Mouse (Mus musculus) midbrain, embryonic 16.5 days (tissue): ENCODE results near the gene Ntn1. TPM values are rescaled to one million over a fixed set of nuclear protein-coding genes. Genes with fewer than 3 reads are reported as not detected.
A peak's percentile ranks its signal among the peaks of the same experiment; 100 is the strongest.

Experiments used
- ATAC-seq: fragments of 200-750 bp; cut with Nextera tagmentation; 2 replicates; pipeline ENCODE4 v1.8.0; 2017; ENCODE audit warnings: moderate TSS enrichment
- H3K27ac ChIP-seq: fragments of 300-500 bp; sonication (generic); 2 replicates; pipeline ENCODE4 v1.5.1; 2014; ENCODE audit warnings: mild to moderate bottlenecking, low read length, mixed read lengths
- H3K27me3 ChIP-seq: fragments of 300-500 bp; sonication (generic); 2 replicates; pipeline ENCODE4 v1.6.1; 2014; ENCODE audit warnings: low read depth, low read length, mixed read lengths; ENCODE audit not compliant: control insufficient read depth, insufficient read depth
- H3K36me3 ChIP-seq: fragments of 300-500 bp; sonication (generic); 2 replicates; pipeline ENCODE4 v1.6.1; 2014; ENCODE audit warnings: mild to moderate bottlenecking, low read length, moderate library complexity, mixed read lengths; ENCODE audit not compliant: control insufficient read depth, insufficient read depth
- H3K4me1 ChIP-seq: fragments of 300-500 bp; sonication (generic); 2 replicates; pipeline ENCODE4 v1.6.1; 2014; ENCODE audit warnings: mild to moderate bottlenecking, low read length, mixed read lengths; ENCODE audit not compliant: control insufficient read depth, insufficient read depth
- H3K4me2 ChIP-seq: fragments of 300-500 bp; sonication (generic); 2 replicates; pipeline ENCODE4 v1.6.1; 2014; ENCODE audit warnings: mild to moderate bottlenecking, low read length, mixed read lengths
- H3K4me3 ChIP-seq: fragments of 300-500 bp; sonication (generic); 2 replicates; pipeline ENCODE4 v1.5.1; 2014; ENCODE audit warnings: low read depth, mild to moderate bottlenecking, low read length, moderate library complexity, mixed read lengths
- H3K9ac ChIP-seq: fragments of 300-500 bp; sonication (generic); 2 replicates; pipeline ENCODE4 v1.6.1; 2014; ENCODE audit warnings: low read depth, low read length, mixed read lengths
- H3K9me3 ChIP-seq: fragments of 300-500 bp; sonication (generic); replicated peaks from 2 replicates; pipeline ENCODE4 v1.6.1; 2014; ENCODE audit warnings: mild to moderate bottlenecking, low read length, mixed read lengths; ENCODE audit not compliant: control insufficient read depth, poor library complexity, severe bottlenecking
- WGBS: fragments of 180-500 bp; shearing (Covaris S2); extraction: QIAGEN DNeasy Blood & Tissue Kit; methylation state at CpG from one replicate; pipeline ENCODE4 v1.1.7; 2014; 5-methylcytosine and 5-hydroxymethylcytosine counted together
- polyA plus RNA-seq: library from polyadenylated mRNA; unstranded; fragments of >200 nt; fragmentation: Nextera tagmentation; extraction: Ambion mirVana; gene quantifications from 2 replicates; pipeline ENCODE4 v1.2.1, GENCODE M21; 2015

The Ntn1 gene
- polyA plus RNA-seq, 1 experiment from 2014 or later = 15.8 TPM

DNA sequence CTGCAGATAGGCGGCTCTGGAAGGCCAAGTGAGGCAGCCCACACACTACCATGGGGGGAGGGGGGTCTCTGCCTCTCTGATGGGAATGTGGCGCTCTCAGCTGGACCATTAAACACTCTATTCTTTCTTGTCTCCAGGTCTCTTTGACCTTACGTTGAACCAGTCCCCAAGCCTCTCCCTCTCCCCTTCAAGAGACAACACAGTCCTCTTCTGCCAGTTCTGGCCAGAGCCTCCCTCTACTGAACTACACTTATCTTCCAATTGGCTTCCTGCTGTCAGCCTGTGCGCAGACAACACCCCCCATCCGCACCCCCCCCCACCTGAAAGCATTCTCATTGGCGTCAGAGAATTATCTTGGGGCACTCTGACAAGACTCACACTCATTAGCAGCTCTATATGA lies 48.4 kb downstream of the Ntn1 start:
- H3K27ac ChIP-seq = no peak overlapping the region
- no peak for ATAC-seq
- H3K4me1 ChIP-seq = no peaks in the 10 kb centered on the region
- H3K4me2 ChIP-seq = no peak overlapping the region
- no peak overlapping the region for H3K9ac ChIP-seq
- WGBS = 72% methylated on average over 6 of the region's 6 CpGs
- H3K36me3 ChIP-seq = no peaks in the 10 kb centered on the region
- no peaks in the 10 kb centered on the region for H3K9me3 ChIP-seq
- H3K4me3 ChIP-seq = no peak overlapping the region
- no peaks in the 10 kb centered on the region for H3K27me3 ChIP-seq

DNA sequence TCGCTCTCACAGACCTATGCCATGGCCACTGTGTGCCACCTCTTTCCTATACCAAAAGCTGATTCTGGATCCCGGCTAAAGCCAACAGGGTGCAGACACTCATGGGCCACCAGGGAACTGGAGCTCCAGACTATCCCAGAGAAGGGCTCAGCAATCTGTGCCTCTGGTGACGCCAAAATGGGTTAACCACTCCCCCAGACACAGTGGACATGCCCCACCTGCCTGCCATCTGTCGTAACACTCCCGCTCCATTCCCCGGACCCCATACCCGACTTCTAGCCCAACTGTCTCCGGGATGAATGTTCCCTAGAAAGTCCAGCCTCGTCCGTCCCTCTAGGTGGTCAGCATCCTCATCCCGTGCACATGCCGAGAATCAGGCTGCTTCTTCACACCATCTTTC lies 51.8 kb downstream of the Ntn1 start:
- Histone ChIP-seq H3K27ac (no peak overlapping the region), H3K27me3 (no peaks in the 10 kb centered on the region), H3K9ac (no peak overlapping the region), H3K4me1 (no peaks in the 10 kb centered on the region), H3K36me3 (no peaks in the 10 kb centered on the region), H3K4me2 (no peak overlapping the region), H3K9me3 (no peaks in the 10 kb centered on the region), H3K4me3 (no peak overlapping the region)
- whole genome bisulfite sequencing = 93% methylated on average over 12 of the region's 12 CpGs
- ATAC-seq = no peak

DNA sequence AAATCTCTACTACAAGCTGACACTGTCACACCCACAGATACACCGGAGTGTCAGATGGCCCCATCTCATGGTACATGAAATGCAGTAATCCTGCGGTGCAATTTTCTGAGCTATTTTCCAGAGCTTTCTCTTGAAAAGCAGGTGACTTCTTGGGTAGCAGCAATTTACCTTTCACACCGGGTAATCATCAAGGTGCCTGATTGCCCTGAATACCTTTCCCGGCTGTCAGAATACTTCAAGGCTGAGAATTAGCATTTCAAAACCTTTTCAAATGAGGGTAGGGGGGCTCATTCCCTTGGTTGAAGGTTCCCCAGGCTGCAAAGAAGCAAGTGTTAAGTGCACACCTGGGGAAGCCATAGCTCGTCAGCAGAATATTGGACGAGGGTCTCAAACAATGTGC lies 52.5 kb downstream of the Ntn1 start:
- no peaks in the 10 kb centered on the region for H3K36me3 ChIP-seq
- H3K9me3 ChIP-seq = no peaks in the 10 kb centered on the region
- WGBS = 56% methylated on average over 6 of the region's 6 CpGs
- no peaks in the 10 kb centered on the region for H3K4me1 ChIP-seq
- H3K9ac ChIP-seq = no peak overlapping the region
- H3K27me3 ChIP-seq = no peaks in the 10 kb centered on the region
- no peak overlapping the region for H3K27ac ChIP-seq
- no peak overlapping the region for H3K4me2 ChIP-seq
- ATAC-seq = no peak
- no peak overlapping the region for H3K4me3 ChIP-seq

DNA sequence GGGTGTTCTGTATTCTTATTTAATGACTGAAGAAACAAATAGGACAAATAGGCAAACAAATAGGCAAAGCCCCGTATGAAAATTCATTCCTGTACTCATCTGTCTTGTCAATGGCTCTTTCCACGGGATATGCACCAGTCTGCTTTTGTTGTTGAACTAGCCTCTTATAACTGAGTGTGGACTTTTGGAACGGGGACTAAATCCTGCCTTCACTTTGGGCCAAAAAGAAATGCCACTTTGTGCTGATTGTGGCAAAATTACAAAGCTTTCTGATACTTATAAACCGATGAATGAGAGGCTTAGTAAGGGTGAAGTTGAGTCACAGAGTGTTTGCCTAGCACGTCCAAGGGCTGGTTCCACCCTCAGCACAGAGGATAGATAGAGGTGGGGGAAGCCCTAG lies 53.1 kb downstream of the Ntn1 start:
- no peaks in the 10 kb centered on the region for H3K4me1 ChIP-seq
- no peak for ATAC-seq
- H3K9ac ChIP-seq = no peak overlapping the region
- no peaks in the 10 kb centered on the region for H3K9me3 ChIP-seq
- WGBS = 67% methylated on average over 5 of the region's 5 CpGs
- H3K36me3 ChIP-seq = no peaks in the 10 kb centered on the region
- no peak overlapping the region for H3K4me2 ChIP-seq
- no peak overlapping the region for H3K27ac ChIP-seq
- no peak overlapping the region for H3K4me3 ChIP-seq
- no peaks in the 10 kb centered on the region for H3K27me3 ChIP-seq

DNA sequence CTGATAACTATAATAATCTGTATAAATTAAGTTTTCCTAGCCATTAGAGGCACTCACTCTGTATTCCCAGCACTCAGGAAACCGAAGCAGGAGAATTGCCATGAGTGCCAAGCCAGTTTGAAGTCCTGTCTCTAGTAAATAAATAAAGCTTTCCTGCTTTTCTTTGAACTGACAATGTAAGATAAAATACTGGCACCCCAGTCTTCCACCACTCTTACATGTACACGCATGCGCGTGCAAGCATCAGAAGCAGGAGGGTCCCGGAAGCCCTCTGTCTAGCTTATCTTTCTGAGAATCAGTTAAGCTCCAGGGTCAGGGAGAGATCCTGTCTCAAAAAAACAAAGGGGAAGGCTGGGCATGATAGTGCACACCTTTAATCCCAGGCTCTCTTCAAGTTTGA lies 54.5 kb downstream of the Ntn1 start:
- Histone ChIP-seq H3K36me3 (no peaks in the 10 kb centered on the region), H3K4me3 (no peak overlapping the region), H3K9ac (no peak overlapping the region), H3K27me3 (no peaks in the 10 kb centered on the region), H3K27ac (no peak overlapping the region), H3K9me3 (no peaks in the 10 kb centered on the region), H3K4me2 (no peak overlapping the region), H3K4me1 (peaks cover 2% of the 10 kb centered on the region; the same call in 1 of the 2 replicates)
- no peak for ATAC-seq
- 92% methylated on average over 5 of the region's 5 CpGs for WGBS

DNA sequence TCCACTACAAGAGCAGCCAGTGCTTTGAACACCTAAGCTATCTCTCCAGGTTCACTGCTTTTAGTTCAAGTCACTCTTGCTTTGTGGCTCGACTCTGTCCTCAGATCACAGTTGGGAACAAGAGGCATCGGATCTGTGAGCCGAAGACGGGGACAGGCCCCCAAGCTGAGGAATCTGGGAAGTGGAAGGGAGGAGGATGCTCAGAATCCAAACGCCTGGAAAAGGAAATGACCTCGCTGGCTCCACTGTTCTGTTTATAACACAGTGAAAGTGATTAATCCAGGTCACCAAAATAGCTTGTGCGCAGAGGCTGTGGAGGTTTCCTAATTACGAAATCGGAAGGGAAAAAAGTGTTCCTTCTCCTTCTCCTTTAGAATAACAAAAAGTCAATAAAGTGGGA lies 56.4 kb downstream of the Ntn1 start:
- WGBS = 82% methylated on average over 9 of the region's 9 CpGs
- no peak for ATAC-seq
- H3K36me3 ChIP-seq = no peaks in the 10 kb centered on the region

DNA sequence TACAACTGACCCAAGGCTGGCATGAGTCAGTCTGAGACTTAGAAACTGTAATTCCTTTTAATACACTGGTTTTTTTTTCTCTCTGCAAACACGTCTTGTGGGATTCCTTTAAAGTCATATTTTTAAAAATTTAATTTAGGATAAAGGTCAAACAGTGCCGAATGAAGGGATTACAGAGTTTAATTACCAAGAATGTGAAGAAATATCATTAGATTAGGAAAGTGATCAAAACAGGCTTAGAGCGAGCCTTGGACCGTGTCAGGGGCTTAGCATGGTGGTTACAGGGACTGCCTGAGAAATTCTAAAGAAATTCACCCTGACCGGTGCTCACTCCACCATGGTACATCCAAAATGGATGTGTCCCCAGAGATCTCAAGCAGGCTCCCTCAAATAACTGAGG lies 57.9 kb downstream of the Ntn1 start:
- 68% methylated on average over 5 of the region's 5 CpGs for WGBS
- no peak overlapping the region for H3K9ac ChIP-seq
- ATAC-seq = no peak
- H3K36me3 ChIP-seq = no peaks in the 10 kb centered on the region
- H3K4me3 ChIP-seq = no peak overlapping the region
- no peaks in the 10 kb centered on the region for H3K27me3 ChIP-seq
- no peak overlapping the region for H3K27ac ChIP-seq
- no peaks in the 10 kb centered on the region for H3K9me3 ChIP-seq
- H3K4me1 ChIP-seq = peaks cover 2% of the 10 kb centered on the region; the same call in 1 of the 2 replicates
- no peak overlapping the region for H3K4me2 ChIP-seq

More for the DNA sequence above, 56.4 kb downstream of the Ntn1 start:
- no peak overlapping the region for H3K9ac ChIP-seq
- no peak overlapping the region for H3K27ac ChIP-seq
- no peak overlapping the region for H3K4me2 ChIP-seq
- no peak overlapping the region for H3K4me3 ChIP-seq
- H3K4me1 ChIP-seq = peaks cover 2% of the 10 kb centered on the region; the same call in 1 of the 2 replicates
- H3K9me3 ChIP-seq = no peaks in the 10 kb centered on the region
- H3K27me3 ChIP-seq = no peaks in the 10 kb centered on the region

DNA sequence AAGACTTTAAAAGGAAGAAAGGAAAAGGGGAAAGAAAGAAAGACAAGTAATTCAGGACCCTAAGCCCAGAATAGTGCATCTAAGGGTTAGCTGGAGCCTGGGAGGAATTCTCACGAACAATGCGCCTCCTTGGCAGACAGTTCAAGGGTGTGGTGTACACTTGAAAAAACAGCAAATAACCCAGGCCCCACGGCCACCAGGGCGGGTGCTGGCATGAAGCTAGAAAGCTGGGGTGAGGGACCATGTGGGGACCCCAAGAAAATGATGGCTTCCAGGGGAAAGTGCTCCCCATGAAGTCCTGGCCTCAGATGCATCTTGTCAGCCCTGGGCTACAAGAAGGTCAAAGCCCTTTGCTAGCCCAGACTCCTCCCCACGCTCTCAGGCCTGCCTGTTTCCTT lies 58.6 kb downstream of the Ntn1 start:
- no peaks in the 10 kb centered on the region for H3K9me3 ChIP-seq
- no peaks in the 10 kb centered on the region for H3K27me3 ChIP-seq
- peaks cover 2% of the 10 kb centered on the region; the same call in 1 of the 2 replicates for H3K4me1 ChIP-seq
- no peak overlapping the region for H3K9ac ChIP-seq
- no peaks in the 10 kb centered on the region for H3K36me3 ChIP-seq
- H3K4me2 ChIP-seq = no peak overlapping the region
- H3K4me3 ChIP-seq = no peak overlapping the region
- H3K27ac ChIP-seq = 0 out of 2 replicates have a peak overlapping the region, but pooled peaks have one; percentile 37
- WGBS = 76% methylated on average over 5 of the region's 5 CpGs
- no peak for ATAC-seq

DNA sequence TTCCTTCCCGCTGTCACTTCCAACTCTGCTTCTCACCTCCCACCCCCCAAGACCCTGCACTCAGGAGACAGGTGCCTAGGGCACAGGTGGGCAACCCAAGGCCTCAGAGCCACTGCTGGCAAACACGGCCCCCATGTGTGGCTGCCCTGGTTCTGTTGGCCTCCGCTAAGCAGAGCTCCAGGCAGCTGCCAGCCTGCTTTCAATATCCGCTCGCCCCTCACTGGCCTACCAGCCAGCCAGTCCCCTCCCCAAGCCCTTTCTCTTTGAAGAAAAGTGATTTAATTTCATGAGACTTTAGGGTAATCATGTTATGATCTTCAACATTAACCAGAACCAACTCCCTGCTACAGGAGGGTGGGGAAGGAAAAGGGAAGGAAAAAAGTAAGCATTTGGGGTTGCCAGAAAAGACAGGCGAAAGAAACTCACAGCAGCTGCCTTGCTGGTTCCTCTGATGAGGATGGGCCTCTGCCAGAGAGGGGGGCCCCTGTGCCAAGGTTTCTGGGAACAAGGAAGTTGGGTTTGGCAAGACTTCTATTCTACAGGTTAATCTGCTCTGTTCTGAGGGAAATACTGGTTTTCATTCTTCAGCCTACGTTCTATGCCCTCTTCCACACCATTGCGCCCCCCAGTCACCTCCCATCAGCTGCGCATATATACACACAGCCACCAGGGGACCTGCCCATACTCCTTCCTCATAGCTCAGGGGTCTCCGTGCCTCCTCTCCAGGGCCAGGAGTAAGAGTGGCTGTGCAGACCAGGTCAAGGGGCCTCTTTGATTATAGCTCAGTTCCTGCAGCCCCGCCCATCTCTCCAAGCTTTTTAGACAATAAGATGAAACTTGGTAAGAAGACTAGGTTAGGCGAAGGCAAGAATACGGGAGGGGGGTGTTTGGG lies 59.3 kb downstream of the Ntn1 start:
- H3K9ac ChIP-seq = no peak overlapping the region
- H3K4me3 ChIP-seq = no peak overlapping the region
- ATAC-seq = 0 out of 2 replicates have a peak, but pooled peaks have one; percentile 32
- no peak overlapping the region for H3K27ac ChIP-seq
- H3K4me1 ChIP-seq = peaks cover 2% of the 10 kb centered on the region; the same call in 1 of the 2 replicates
- H3K27me3 ChIP-seq = no peaks in the 10 kb centered on the region
- H3K36me3 ChIP-seq = no peaks in the 10 kb centered on the region
- 72% methylated on average over 13 of the region's 13 CpGs for WGBS
- no peaks in the 10 kb centered on the region for H3K9me3 ChIP-seq
- no peak overlapping the region for H3K4me2 ChIP-seq
